Mouse (Mus musculus): ENCODE results near the gene 1190002N15Rik. TPM values are rescaled to one million over a fixed set of nuclear protein-coding genes. Genes with fewer than 3 reads are reported as not detected.

The 1190002N15Rik gene
- polyA plus RNA-seq, 1 experiment from 2014 or later = 4.2 TPM

DNA sequence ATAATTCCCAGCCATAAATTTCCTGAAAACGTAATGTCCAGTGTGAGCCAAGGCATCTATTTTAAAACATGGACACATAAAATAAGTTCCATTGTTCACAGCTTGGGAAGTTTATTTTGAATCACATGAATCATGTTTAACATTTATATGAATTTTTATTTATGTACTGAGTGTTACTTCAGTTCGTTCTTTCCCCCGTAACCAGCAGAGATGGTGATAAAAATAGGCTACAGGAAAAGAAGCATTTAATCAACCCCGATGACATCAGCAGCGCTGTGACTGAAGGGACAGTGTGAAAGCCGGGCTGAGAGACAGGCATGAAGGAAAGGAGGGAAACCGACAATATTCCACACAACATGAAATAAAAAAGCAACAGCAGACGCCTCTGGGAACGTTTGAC is 46.4 kb downstream of the 1190002N15Rik start:
- no peak overlapping the region for H3K27ac ChIP-seq (ENCODE audit: low read length)
- 88% methylated on average over 9 of the region's 9 CpGs for WGBS
- H3K9me3 ChIP-seq (replicated peaks; ENCODE audit: control insufficient read depth, low read length, poor library complexity, severe bottlenecking) = no peaks in the 10 kb centered on the region
- no peak overlapping the region for H3K4me3 ChIP-seq (ENCODE audit: low read depth, low read length)
- no peaks in the 10 kb centered on the region for H3K27me3 ChIP-seq (ENCODE audit: control insufficient read depth, insufficient read depth, low read depth, low read length)
- no peaks in the 10 kb centered on the region for H3K36me3 ChIP-seq (ENCODE audit: control insufficient read depth, insufficient read depth, low read length)
- no peak overlapping the region for H3K4me2 ChIP-seq (ENCODE audit: low read length)
- no peak overlapping the region for H3K9ac ChIP-seq (ENCODE audit: low read depth, low read length)
- no peaks in the 10 kb centered on the region for H3K4me1 ChIP-seq (ENCODE audit: control insufficient read depth, insufficient read depth, low read length)
- ATAC-seq = no peak

DNA sequence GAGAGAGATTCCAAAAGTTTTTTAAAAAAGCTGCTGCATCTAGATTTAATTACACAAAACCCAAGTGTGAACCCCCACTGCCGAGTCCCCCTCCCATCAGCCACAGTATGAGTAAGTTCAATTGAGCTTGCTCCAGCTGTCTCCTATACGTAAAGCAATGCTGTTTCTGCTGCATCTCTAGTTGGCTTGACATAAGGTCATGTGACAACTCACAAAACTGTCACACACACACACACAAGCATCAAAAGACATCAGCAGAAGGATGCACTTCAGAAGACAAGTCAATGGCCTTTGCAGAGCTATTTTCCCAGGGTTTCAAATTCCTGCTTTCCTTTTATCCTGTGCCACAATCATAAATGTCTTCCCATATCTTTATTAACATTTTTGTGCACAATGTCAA is 49.9 kb downstream of the 1190002N15Rik start:
- Histone ChIP-seq H3K9me3 (replicated peaks; ENCODE audit: control insufficient read depth, low read length, poor library complexity, severe bottlenecking) (no peaks in the 10 kb centered on the region), H3K9ac (ENCODE audit: low read depth, low read length) (no peak overlapping the region), H3K36me3 (ENCODE audit: control insufficient read depth, insufficient read depth, low read length) (no peaks in the 10 kb centered on the region), H3K27me3 (ENCODE audit: control insufficient read depth, insufficient read depth, low read depth, low read length) (no peaks in the 10 kb centered on the region), H3K4me2 (ENCODE audit: low read length) (no peak overlapping the region), H3K4me1 (ENCODE audit: control insufficient read depth, insufficient read depth, low read length) (no peaks in the 10 kb centered on the region), H3K4me3 (ENCODE audit: low read depth, low read length) (no peak overlapping the region), H3K27ac (ENCODE audit: low read length) (no peak overlapping the region)
- 78% methylated on average over 2 of the region's 2 CpGs for WGBS
- no peak for ATAC-seq

DNA sequence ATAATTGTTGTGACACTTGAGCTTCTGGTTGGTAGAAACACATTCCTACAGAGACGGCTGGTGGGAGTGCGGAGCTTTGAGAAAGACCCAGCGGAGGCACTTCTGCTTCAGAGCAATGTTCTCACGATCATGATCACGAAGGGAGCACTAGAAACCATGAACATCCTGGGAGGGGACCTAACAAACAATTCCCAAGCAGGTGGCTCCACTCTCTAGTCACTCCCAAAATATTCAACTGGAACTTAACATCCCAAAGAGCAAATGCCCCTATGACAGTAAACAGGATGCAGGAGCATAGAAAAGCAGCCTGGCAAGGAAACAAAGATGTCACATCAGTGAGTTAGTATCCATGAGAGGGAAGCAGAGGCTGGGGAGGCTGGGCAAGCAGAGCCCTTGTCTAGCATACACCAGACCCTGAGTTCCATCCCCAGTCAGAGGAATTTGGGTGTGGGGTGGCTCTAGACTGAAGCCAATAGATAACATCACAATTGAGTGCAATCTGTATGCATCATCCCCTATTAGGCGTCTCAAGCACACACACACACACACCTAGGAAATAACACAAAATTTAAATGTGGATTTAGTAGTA is 54.5 kb downstream of the 1190002N15Rik start:
- no peak overlapping the region for H3K4me3 ChIP-seq (ENCODE audit: low read depth, low read length)
- 73% methylated on average over 6 of the region's 6 CpGs for WGBS
- no peaks in the 10 kb centered on the region for H3K27me3 ChIP-seq (ENCODE audit: control insufficient read depth, insufficient read depth, low read depth, low read length)
- H3K9me3 ChIP-seq (replicated peaks; ENCODE audit: control insufficient read depth, low read length, poor library complexity, severe bottlenecking) = no peaks in the 10 kb centered on the region
- no peak overlapping the region for H3K27ac ChIP-seq (ENCODE audit: low read length)
- H3K4me1 ChIP-seq (ENCODE audit: control insufficient read depth, insufficient read depth, low read length) = no peaks in the 10 kb centered on the region
- H3K36me3 ChIP-seq (ENCODE audit: control insufficient read depth, insufficient read depth, low read length) = no peaks in the 10 kb centered on the region
- no peak overlapping the region for H3K4me2 ChIP-seq (ENCODE audit: low read length)
- no peak overlapping the region for H3K9ac ChIP-seq (ENCODE audit: low read depth, low read length)
- ATAC-seq = 0 out of 2 replicates have a peak, but pooled peaks have one; percentile 25

DNA sequence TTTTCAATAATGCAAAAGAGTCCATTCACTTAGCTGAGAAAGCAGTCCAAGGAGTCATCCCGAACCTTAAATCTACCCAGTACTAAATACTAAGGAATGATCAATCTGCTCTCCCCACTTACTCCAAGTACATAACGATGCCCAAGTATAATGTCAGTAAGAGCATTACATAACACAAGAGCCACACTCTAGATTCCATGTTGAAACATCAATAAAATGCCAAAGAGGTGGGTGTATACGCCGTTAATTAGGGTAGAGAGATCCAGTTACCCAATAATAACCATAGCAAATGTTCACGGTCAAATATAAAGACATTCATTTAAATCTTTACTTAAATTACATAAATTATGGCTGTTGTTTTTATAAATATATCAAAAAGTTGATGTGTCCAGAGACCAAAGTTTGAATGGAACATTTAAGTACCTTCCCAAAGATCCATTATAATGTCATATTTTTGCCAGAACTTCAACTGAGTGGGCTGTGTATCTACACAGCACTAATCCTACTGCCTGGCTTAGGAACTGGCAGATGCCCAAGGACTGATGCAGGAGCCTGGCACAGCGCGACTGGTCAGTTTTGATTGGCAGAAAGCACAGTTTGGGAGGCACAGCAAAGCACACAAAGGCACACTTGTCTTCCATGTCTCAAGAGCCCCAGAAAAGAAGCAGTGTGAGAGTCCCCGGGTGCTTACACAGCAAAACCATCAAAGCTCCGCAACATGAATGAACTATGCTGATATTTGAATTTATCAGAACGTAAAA is 55.5 kb downstream of the 1190002N15Rik start:
- H3K4me3 ChIP-seq (ENCODE audit: low read depth, low read length) = no peak overlapping the region
- no peak overlapping the region for H3K4me2 ChIP-seq (ENCODE audit: low read length)
- H3K36me3 ChIP-seq (ENCODE audit: control insufficient read depth, insufficient read depth, low read length) = no peaks in the 10 kb centered on the region
- H3K4me1 ChIP-seq (ENCODE audit: control insufficient read depth, insufficient read depth, low read length) = no peaks in the 10 kb centered on the region
- no peak overlapping the region for H3K27ac ChIP-seq (ENCODE audit: low read length)
- H3K27me3 ChIP-seq (ENCODE audit: control insufficient read depth, insufficient read depth, low read depth, low read length) = no peaks in the 10 kb centered on the region
- ATAC-seq = peak; percentile 93
- no peaks in the 10 kb centered on the region for H3K9me3 ChIP-seq (replicated peaks; ENCODE audit: control insufficient read depth, low read length, poor library complexity, severe bottlenecking)
- 68% methylated on average over 10 of the region's 10 CpGs for whole genome bisulfite sequencing
- H3K9ac ChIP-seq (ENCODE audit: low read depth, low read length) = no peak overlapping the region

DNA sequence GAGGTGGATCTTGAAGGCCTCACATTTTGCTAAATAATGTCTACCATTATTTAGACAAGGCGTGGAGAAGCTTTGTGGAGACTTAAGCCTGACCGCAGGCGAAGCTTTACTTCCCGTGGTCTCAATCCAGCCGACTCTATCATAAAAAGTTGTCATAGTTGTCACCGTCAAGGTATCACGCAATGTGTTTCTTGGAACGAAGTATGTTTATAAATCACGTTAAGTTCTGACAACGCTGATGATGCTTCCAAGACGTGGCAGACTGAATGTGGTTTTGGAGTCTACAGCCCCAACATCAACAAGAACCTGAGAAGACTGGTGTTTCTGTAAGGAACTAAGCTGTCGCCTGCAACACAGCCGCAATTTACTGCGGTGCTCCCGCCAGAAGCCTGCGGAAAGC is 56.8 kb downstream of the 1190002N15Rik start:
- H3K4me3 ChIP-seq (ENCODE audit: low read depth, low read length) = no peak overlapping the region
- no peaks in the 10 kb centered on the region for H3K36me3 ChIP-seq (ENCODE audit: control insufficient read depth, insufficient read depth, low read length)
- no peak overlapping the region for H3K9ac ChIP-seq (ENCODE audit: low read depth, low read length)
- no peaks in the 10 kb centered on the region for H3K27me3 ChIP-seq (ENCODE audit: control insufficient read depth, insufficient read depth, low read depth, low read length)
- H3K27ac ChIP-seq (ENCODE audit: low read length) = no peak overlapping the region
- 91% methylated on average over 16 of the region's 16 CpGs for WGBS
- no peak overlapping the region for H3K4me2 ChIP-seq (ENCODE audit: low read length)
- no peaks in the 10 kb centered on the region for H3K4me1 ChIP-seq (ENCODE audit: control insufficient read depth, insufficient read depth, low read length)
- no peaks in the 10 kb centered on the region for H3K9me3 ChIP-seq (replicated peaks; ENCODE audit: control insufficient read depth, low read length, poor library complexity, severe bottlenecking)
- no peak for ATAC-seq

DNA sequence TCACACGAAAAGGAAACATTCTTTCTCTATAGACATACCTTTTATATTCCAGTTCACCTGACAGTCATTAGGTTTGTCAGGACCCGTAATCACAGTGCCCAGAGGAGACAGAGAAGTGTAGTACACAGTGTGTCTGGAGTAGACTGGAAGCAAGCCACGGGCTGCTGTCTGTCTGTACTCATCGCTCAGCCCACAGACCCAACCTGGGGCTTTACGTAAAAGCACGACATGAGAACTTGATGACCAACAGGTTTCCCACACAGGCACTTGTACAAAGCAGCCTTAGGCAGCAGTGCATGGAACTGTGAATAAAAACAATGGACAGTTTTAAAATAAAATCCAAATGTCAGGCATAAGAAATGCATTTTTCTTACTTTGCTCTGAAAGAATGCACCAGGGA is 58.5 kb downstream of the 1190002N15Rik start:
- 90% methylated on average over 6 of the region's 6 CpGs for WGBS
- Histone ChIP-seq H3K4me1 (ENCODE audit: control insufficient read depth, insufficient read depth, low read length) (no peaks in the 10 kb centered on the region), H3K9me3 (replicated peaks; ENCODE audit: control insufficient read depth, low read length, poor library complexity, severe bottlenecking) (no peaks in the 10 kb centered on the region), H3K27me3 (ENCODE audit: control insufficient read depth, insufficient read depth, low read depth, low read length) (no peaks in the 10 kb centered on the region), H3K27ac (ENCODE audit: low read length) (no peak overlapping the region), H3K4me2 (ENCODE audit: low read length) (no peak overlapping the region), H3K9ac (ENCODE audit: low read depth, low read length) (no peak overlapping the region), H3K36me3 (ENCODE audit: control insufficient read depth, insufficient read depth, low read length) (no peaks in the 10 kb centered on the region), H3K4me3 (ENCODE audit: low read depth, low read length) (no peak overlapping the region)
- ATAC-seq = no peak

DNA sequence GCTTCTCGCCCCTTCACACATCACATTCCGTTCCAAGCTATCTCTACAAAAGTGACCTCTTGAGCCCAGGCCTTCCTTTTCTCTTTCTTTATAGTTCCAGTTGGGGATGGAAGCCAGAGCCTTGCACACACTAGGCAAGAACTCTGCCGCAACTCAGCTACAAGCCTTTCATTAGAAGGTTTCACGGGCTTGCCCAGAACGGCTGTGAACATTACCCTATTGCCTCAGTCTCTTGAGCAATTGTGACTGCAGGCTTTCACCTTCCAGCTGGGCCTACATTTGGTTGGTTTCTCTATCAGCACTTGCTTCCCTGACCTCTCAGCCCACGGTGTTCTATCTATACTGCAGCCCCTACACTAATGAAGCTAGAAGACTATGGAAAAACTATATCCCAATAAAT is 58.9 kb downstream of the 1190002N15Rik start:
- H3K9me3 ChIP-seq (replicated peaks; ENCODE audit: control insufficient read depth, low read length, poor library complexity, severe bottlenecking) = no peaks in the 10 kb centered on the region
- no peaks in the 10 kb centered on the region for H3K4me1 ChIP-seq (ENCODE audit: control insufficient read depth, insufficient read depth, low read length)
- H3K27me3 ChIP-seq (ENCODE audit: control insufficient read depth, insufficient read depth, low read depth, low read length) = no peaks in the 10 kb centered on the region
- H3K9ac ChIP-seq (ENCODE audit: low read depth, low read length) = no peak overlapping the region
- 89% methylated on average over 6 of the region's 6 CpGs for WGBS
- H3K27ac ChIP-seq (ENCODE audit: low read length) = no peak overlapping the region
- no peak for ATAC-seq
- H3K4me2 ChIP-seq (ENCODE audit: low read length) = no peak overlapping the region
- no peak overlapping the region for H3K4me3 ChIP-seq (ENCODE audit: low read depth, low read length)
- no peaks in the 10 kb centered on the region for H3K36me3 ChIP-seq (ENCODE audit: control insufficient read depth, insufficient read depth, low read length)

DNA sequence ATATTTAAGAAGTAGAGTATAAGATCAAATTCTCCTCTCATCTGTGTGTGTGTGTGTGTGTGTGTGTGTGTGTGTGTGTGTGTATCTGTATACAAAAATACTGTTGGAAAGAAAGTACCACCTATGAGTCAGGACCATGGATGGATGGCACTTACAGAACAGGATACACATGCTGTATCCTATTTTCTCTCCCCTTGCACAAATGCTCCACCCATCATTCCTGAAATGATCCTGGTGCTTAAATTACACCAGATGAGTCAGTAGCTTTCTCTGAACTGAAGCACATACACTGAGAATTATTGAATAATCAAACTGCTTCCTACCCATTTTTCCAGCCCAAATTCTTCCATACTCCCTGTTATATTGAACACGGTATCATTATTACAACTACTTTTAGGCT is 61.9 kb downstream of the 1190002N15Rik start:
- Histone ChIP-seq H3K9me3 (replicated peaks; ENCODE audit: control insufficient read depth, low read length, poor library complexity, severe bottlenecking) (no peaks in the 10 kb centered on the region), H3K9ac (ENCODE audit: low read depth, low read length) (no peak overlapping the region), H3K4me3 (ENCODE audit: low read depth, low read length) (no peak overlapping the region), H3K27me3 (ENCODE audit: control insufficient read depth, insufficient read depth, low read depth, low read length) (no peaks in the 10 kb centered on the region), H3K27ac (ENCODE audit: low read length) (no peak overlapping the region), H3K4me1 (ENCODE audit: control insufficient read depth, insufficient read depth, low read length) (peaks cover 5% of the 10 kb centered on the region), H3K36me3 (ENCODE audit: control insufficient read depth, insufficient read depth, low read length) (no peaks in the 10 kb centered on the region), H3K4me2 (ENCODE audit: low read length) (no peak overlapping the region)
- ATAC-seq = no peak
- 100% methylated on average over 1 of the region's 1 CpGs for WGBS

DNA sequence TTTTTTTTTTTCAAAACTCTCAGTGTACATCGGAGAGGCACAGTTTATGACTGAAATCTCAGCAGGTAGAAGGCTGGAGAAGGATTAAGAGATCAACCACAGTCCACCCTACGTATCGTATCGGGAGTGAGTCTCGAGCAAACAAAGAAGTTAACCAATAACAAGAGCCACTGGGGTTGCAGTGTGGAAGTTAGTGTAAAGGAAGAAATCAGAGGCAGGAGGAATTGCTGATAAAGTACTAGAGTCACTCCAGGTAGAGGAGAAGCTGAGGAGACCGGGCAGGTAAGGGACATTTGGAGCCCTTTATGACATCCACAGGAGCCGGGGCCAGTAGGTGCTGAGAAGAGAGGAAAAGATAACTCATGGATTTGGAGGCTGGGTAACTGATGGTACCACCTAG is 64.0 kb downstream of the 1190002N15Rik start:
- Histone ChIP-seq H3K4me3 (ENCODE audit: low read depth, low read length) (no peak overlapping the region), H3K9me3 (replicated peaks; ENCODE audit: control insufficient read depth, low read length, poor library complexity, severe bottlenecking) (no peaks in the 10 kb centered on the region), H3K27ac (ENCODE audit: low read length) (no peak overlapping the region), H3K4me2 (ENCODE audit: low read length) (no peak overlapping the region), H3K27me3 (ENCODE audit: control insufficient read depth, insufficient read depth, low read depth, low read length) (no peaks in the 10 kb centered on the region), H3K4me1 (ENCODE audit: control insufficient read depth, insufficient read depth, low read length) (peaks cover 5% of the 10 kb centered on the region), H3K36me3 (ENCODE audit: control insufficient read depth, insufficient read depth, low read length) (no peaks in the 10 kb centered on the region), H3K9ac (ENCODE audit: low read depth, low read length) (no peak overlapping the region)
- ATAC-seq = no peak
- WGBS = 74% methylated on average over 7 of the region's 7 CpGs
